Mouse (Mus musculus): Measurements from ENCODE around the gene Stmn1. TPM values are rescaled to one million over a fixed set of nuclear protein-coding genes. Genes with fewer than 3 reads are reported as not detected.

Stmn1 gene
- polyA plus RNA-seq, 1 experiment from 2014 or later: 570 TPM

DNA sequence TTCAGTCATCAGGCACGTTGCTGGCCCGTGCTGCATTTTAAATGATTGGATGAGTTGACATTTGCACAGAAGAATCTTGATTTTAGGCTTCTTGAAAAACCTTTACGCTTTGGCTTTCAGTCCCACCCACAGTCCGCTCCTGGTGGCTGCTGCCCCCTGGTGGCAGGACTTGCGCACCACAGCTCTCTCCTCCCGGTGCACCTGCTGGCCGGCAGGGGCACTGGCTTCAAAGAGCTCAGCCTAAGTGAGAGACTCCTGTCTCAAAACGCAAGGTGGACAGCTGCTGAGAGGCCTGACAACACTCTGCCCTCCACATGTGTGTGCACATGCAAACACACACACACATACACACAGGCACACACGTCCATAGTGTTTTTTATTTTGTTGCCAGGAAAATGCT is 9.9 kb downstream of the Stmn1 start:
- Histone ChIP-seq H3K4me1 (peaks cover 6% of the 10 kb centered on the region; the same call in 1 of the 2 replicates), H3K27ac (no peak overlapping the region), H3K27me3 (replicated peaks) (peaks cover 17% of the 10 kb centered on the region), H3K4me3 (no peak overlapping the region), H3K36me3 (peaks cover 34% of the 10 kb centered on the region), H3K9me3 (replicated peaks) (no peaks in the 10 kb centered on the region), H3K9ac (no peak overlapping the region), H3K4me2 (no peak overlapping the region)
- peak; percentile 64 for ATAC-seq
- 7% methylated on average over 9 of the region's 9 CpGs for WGBS (ENCODE audit: insufficient replicate concordance)

- Histone ChIP-seq H3K4me2 (no peak overlapping the region), H3K9ac (no peak overlapping the region), H3K36me3 (peaks cover 19% of the 10 kb centered on the region), H3K4me1 (peaks cover 6% of the 10 kb centered on the region; the same call in 1 of the 2 replicates), H3K9me3 (replicated peaks) (no peaks in the 10 kb centered on the region), H3K4me3 (no peak overlapping the region), H3K27ac (no peak overlapping the region), H3K27me3 (replicated peaks) (peaks cover 33% of the 10 kb centered on the region)
- 77% methylated on average over 4 of the region's 4 CpGs for WGBS (ENCODE audit: insufficient replicate concordance)
- no peak for ATAC-seq
Measured at GRCm38 (mm10) chr4:134479839-134480238, 11.7 kb downstream of the Stmn1 start.

DNA sequence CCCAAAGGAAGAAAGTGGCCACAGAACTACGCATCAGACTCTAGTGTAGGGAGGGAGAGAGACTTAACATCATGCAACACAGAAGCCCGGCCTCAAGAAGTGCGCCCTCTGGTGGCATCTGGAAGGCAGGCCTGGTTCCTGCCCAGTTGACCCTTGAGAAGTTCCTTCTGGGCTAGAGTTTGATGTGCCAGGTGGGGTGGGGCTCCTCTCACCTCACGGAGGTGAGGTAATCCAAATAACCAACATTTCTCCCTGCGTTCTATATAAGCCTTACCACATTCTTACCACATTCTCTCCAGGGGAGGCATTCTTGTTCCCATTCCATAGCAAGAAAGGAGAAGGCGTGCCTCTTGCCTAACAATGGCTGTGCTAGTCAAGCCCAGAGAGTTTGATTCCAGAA is 12.7 kb downstream of the Stmn1 start:
- no peaks in the 10 kb centered on the region for H3K9me3 ChIP-seq (replicated peaks)
- no peak overlapping the region for H3K4me2 ChIP-seq
- H3K4me3 ChIP-seq: no peak overlapping the region
- peaks cover 9% of the 10 kb centered on the region for H3K36me3 ChIP-seq
- peaks cover 6% of the 10 kb centered on the region; the same call in 1 of the 2 replicates for H3K4me1 ChIP-seq
- H3K9ac ChIP-seq: no peak overlapping the region
- 18% methylated on average over 6 of the region's 6 CpGs for WGBS (ENCODE audit: insufficient replicate concordance)
- no peak overlapping the region for H3K27ac ChIP-seq
- H3K27me3 ChIP-seq (replicated peaks): peaks cover 33% of the 10 kb centered on the region
- 0 out of 2 replicates have a peak, but pooled peaks have one; percentile 41 for ATAC-seq

GRCm38 (mm10) chr4:134481270-134481669 is 13.2 kb downstream of the Stmn1 start:
- Histone ChIP-seq H3K9ac (no peak overlapping the region), H3K4me3 (no peak overlapping the region), H3K4me2 (no peak overlapping the region), H3K36me3 (peaks cover 5% of the 10 kb centered on the region), H3K9me3 (replicated peaks) (no peaks in the 10 kb centered on the region), H3K4me1 (peaks cover 6% of the 10 kb centered on the region; the same call in 1 of the 2 replicates), H3K27me3 (replicated peaks) (peaks cover 33% of the 10 kb centered on the region), H3K27ac (no peak overlapping the region)
- no peak for ATAC-seq
- 41% methylated on average over 6 of the region's 6 CpGs for WGBS (ENCODE audit: insufficient replicate concordance)

GRCm38 (mm10) chr4:134482442-134482841 is 14.3 kb downstream of the Stmn1 start:
- WGBS (ENCODE audit: insufficient replicate concordance): 69% methylated on average over 8 of the region's 8 CpGs
- no peak for ATAC-seq
- no peak overlapping the region for H3K27ac ChIP-seq
- H3K27me3 ChIP-seq (replicated peaks): peaks cover 34% of the 10 kb centered on the region
- no peak overlapping the region for H3K4me3 ChIP-seq
- H3K4me1 ChIP-seq: peaks cover 6% of the 10 kb centered on the region; the same call in 1 of the 2 replicates
- H3K36me3 ChIP-seq: no peaks in the 10 kb centered on the region
- H3K9me3 ChIP-seq (replicated peaks): no peaks in the 10 kb centered on the region
- H3K4me2 ChIP-seq: no peak overlapping the region
- no peak overlapping the region for H3K9ac ChIP-seq

- peaks cover 37% of the 10 kb centered on the region for H3K27me3 ChIP-seq (replicated peaks)
- H3K4me3 ChIP-seq: no peak overlapping the region
- H3K27ac ChIP-seq: no peak overlapping the region
- 54% methylated on average over 6 of the region's 6 CpGs for WGBS (ENCODE audit: insufficient replicate concordance)
- no peaks in the 10 kb centered on the region for H3K36me3 ChIP-seq
- 0 out of 2 replicates have a peak overlapping the region, but pooled peaks have one; percentile 17 for H3K9ac ChIP-seq
- H3K9me3 ChIP-seq (replicated peaks): no peaks in the 10 kb centered on the region
- no peak overlapping the region for H3K4me2 ChIP-seq
- ATAC-seq: no peak
- H3K4me1 ChIP-seq: peaks cover 2% of the 10 kb centered on the region; the same call in 1 of the 2 replicates
Measured at GRCm38 (mm10) chr4:134483078-134483688, 15.1 kb downstream of the Stmn1 start.

DNA sequence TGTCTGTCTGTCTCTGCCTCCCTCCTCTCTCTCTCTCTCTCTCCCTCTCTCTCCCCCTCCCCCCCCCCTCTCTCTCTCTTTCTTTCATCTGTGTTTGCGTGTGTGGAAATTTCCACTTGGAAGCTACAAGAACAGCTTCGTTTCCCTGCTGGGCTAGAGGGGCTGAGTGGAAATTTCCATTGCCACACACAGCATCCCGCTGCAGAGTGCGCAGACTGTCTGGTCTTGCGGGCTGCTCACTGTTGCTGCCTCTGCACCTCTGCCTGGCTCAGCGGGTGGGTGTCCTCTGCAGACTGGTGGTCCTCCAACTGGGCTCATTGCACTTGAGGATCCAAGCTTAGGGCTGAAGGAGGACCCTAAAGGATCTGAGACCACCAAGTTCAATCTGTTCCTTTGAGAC is 15.6 kb downstream of the Stmn1 start:
- ATAC-seq: no peak

DNA sequence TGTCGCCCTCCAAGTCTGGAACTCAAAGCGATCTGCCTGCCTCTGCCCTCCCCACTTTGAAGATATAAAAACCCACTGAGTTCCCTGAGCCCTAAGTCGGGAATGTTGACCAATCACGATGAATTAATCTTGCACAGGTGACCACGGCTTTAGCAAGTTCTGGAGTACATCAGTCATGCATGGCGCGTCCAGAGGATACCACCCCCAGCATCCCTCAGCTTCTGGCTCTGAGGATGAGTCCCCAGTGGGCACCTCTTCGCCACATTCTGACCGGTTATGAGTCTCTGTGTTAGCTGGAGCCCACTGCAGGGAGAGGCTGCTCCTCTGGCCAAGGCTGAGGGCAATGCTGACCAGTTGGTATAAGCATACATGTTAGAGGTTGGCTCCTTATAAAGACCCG is 16.1 kb downstream of the Stmn1 start:
- Histone ChIP-seq H3K9me3 (replicated peaks) (no peaks in the 10 kb centered on the region), H3K27ac (no peak overlapping the region), H3K36me3 (no peaks in the 10 kb centered on the region), H3K9ac (no peak overlapping the region), H3K4me2 (no peak overlapping the region), H3K4me3 (no peak overlapping the region), H3K27me3 (replicated peaks) (peaks cover 37% of the 10 kb centered on the region), H3K4me1 (0 out of 2 replicates have a peak, but pooled peaks cover under 1% of the 10 kb centered on the region)
- 67% methylated on average over 10 of the region's 10 CpGs for WGBS (ENCODE audit: insufficient replicate concordance)
- no peak for ATAC-seq

More for the DNA sequence above, 15.6 kb downstream of the Stmn1 start:
- H3K27me3 ChIP-seq (replicated peaks): peaks cover 37% of the 10 kb centered on the region
- H3K9ac ChIP-seq: 0 out of 2 replicates have a peak overlapping the region, but pooled peaks have one; percentile 17
- H3K4me1 ChIP-seq: no peaks in the 10 kb centered on the region
- H3K27ac ChIP-seq: no peak overlapping the region
- no peak overlapping the region for H3K4me2 ChIP-seq
- no peaks in the 10 kb centered on the region for H3K36me3 ChIP-seq
- H3K4me3 ChIP-seq: no peak overlapping the region
- no peaks in the 10 kb centered on the region for H3K9me3 ChIP-seq (replicated peaks)
- 55% methylated on average over 6 of the region's 6 CpGs for WGBS (ENCODE audit: insufficient replicate concordance)

- Histone ChIP-seq H3K36me3 (no peaks in the 10 kb centered on the region), H3K27me3 (replicated peaks) (peaks cover 34% of the 10 kb centered on the region), H3K9ac (no peak overlapping the region), H3K4me2 (no peak overlapping the region), H3K4me1 (0 out of 2 replicates have a peak, but pooled peaks cover 4% of the 10 kb centered on the region), H3K9me3 (replicated peaks) (no peaks in the 10 kb centered on the region), H3K27ac (no peak overlapping the region), H3K4me3 (no peak overlapping the region)
- ATAC-seq: no peak
- 70% methylated on average over 5 of the region's 5 CpGs for WGBS (ENCODE audit: insufficient replicate concordance)
Measured at GRCm38 (mm10) chr4:134485151-134485900, 17.2 kb downstream of the Stmn1 start.

GRCm38 (mm10) chr4:134488211-134488610 is 20.1 kb downstream of the Stmn1 start:
- Histone ChIP-seq H3K4me1 (0 out of 2 replicates have a peak, but pooled peaks cover 6% of the 10 kb centered on the region), H3K9ac (no peak overlapping the region), H3K36me3 (no peaks in the 10 kb centered on the region), H3K4me2 (no peak overlapping the region), H3K27ac (no peak overlapping the region), H3K4me3 (no peak overlapping the region), H3K27me3 (replicated peaks) (peaks cover 18% of the 10 kb centered on the region), H3K9me3 (replicated peaks) (peaks cover 4% of the 10 kb centered on the region; the same call in 1 of the 2 replicates)
- ATAC-seq: no peak
- 80% methylated on average over 5 of the region's 5 CpGs for WGBS (ENCODE audit: insufficient replicate concordance)

GRCm38 (mm10) chr4:134489986-134490665 is 22.0 kb downstream of the Stmn1 start:
- Histone ChIP-seq H3K9ac (no peak overlapping the region), H3K9me3 (replicated peaks) (peaks cover 4% of the 10 kb centered on the region; the same call in 1 of the 2 replicates), H3K4me1 (peaks cover 22% of the 10 kb centered on the region), H3K36me3 (no peaks in the 10 kb centered on the region), H3K4me3 (no peak overlapping the region), H3K27me3 (replicated peaks) (peaks cover 4% of the 10 kb centered on the region), H3K4me2 (no peak overlapping the region), H3K27ac (no peak overlapping the region)
- WGBS (ENCODE audit: insufficient replicate concordance): 47% methylated on average over 11 of the region's 11 CpGs
- no peak for ATAC-seq

All from liver, embryonic 12.5 days (tissue).